Mouse (Mus musculus) midbrain, postnatal 0 days (tissue): Measurements from ENCODE around the gene Camkk2. TPM values are rescaled to one million over a fixed set of nuclear protein-coding genes. Genes with fewer than 3 reads are reported as not detected.

Experiments used
- ATAC-seq: fragments of 200-750 bp; cut with Nextera tagmentation; 2 replicates; pipeline ENCODE4 v1.8.0; 2017; ENCODE audit warnings: moderate number of reproducible peaks, mild to moderate bottlenecking, moderate TSS enrichment, moderate library complexity; ENCODE audit not compliant: low FRiP score
- DNase-seq: peaks from one replicate; pipeline ENCODE4 v3.0.0-alpha.2; 2015; ENCODE audit warnings: low spot score
- H3K27ac ChIP-seq: fragments of 300-500 bp; sonication (generic); 2 replicates; pipeline ENCODE4 v1.5.1; 2014; ENCODE audit warnings: low read depth, mild to moderate bottlenecking, low read length, mixed read lengths
- H3K27me3 ChIP-seq: fragments of 300-500 bp; sonication (generic); 2 replicates; pipeline ENCODE4 v1.6.1; 2014; ENCODE audit warnings: low read length, control low read depth, mixed read lengths; ENCODE audit not compliant: insufficient read depth
- H3K36me3 ChIP-seq: fragments of 300-500 bp; sonication (generic); 2 replicates; pipeline ENCODE4 v1.6.1; 2014; ENCODE audit warnings: low read length, control low read depth, mixed read lengths; ENCODE audit not compliant: insufficient read depth
- H3K4me1 ChIP-seq: fragments of 300-500 bp; sonication (generic); 2 replicates; pipeline ENCODE4 v1.6.1; 2014; ENCODE audit warnings: mild to moderate bottlenecking, control low read depth, antibody characterized with exemption, low read length, mixed read lengths; ENCODE audit not compliant: insufficient read depth
- H3K4me2 ChIP-seq: fragments of 300-500 bp; sonication (generic); 2 replicates; pipeline ENCODE4 v1.6.1; 2014; ENCODE audit warnings: low read depth, mild to moderate bottlenecking, low read length, mixed read lengths; ENCODE audit not compliant: poor library complexity, severe bottlenecking
- H3K4me3 ChIP-seq: fragments of 300-500 bp; sonication (generic); 2 replicates; pipeline ENCODE4 v1.5.1; 2014; ENCODE audit warnings: low read depth, mild to moderate bottlenecking, low read length, moderate library complexity
- H3K9ac ChIP-seq: fragments of 300-500 bp; sonication (generic); replicated peaks from 2 replicates; pipeline ENCODE4 v1.6.1; 2014; ENCODE audit warnings: mild to moderate bottlenecking, low read length, moderate library complexity, mixed read lengths; ENCODE audit not compliant: poor library complexity, severe bottlenecking
- H3K9me3 ChIP-seq: fragments of 300-500 bp; sonication (generic); 2 replicates; pipeline ENCODE4 v1.6.1; 2016; ENCODE audit warnings: low read length, control low read depth
- CTCF ChIP-seq: IDR thresholded peaks from 2 replicates; pipeline ENCODE4 v1.5.1; 2016; ENCODE audit warnings: antibody characterized with exemption, mild to moderate bottlenecking
- WGBS: fragments of 180-500 bp; shearing (Covaris S2); extraction: QIAGEN DNeasy Blood & Tissue Kit; methylation state at CpG from one replicate; pipeline ENCODE4 v1.1.7; 2014; 5-methylcytosine and 5-hydroxymethylcytosine counted together
- polyA plus RNA-seq: library from polyadenylated mRNA; unstranded; fragments of >200 nt; fragmentation: Nextera tagmentation; extraction: Ambion mirVana; gene quantifications from 2 replicates; pipeline ENCODE4 v1.2.1, GENCODE M21; 2015
- total RNA-seq: library from RNA; depleted of rRNA; stranded (reverse); fragments of >200 nt; gene quantifications from 2 replicates; pipeline ENCODE4 v1.2.3, GENCODE M21; 2014; rRNA removed

Gene Camkk2
- total RNA-seq: 70.5 and 70.9 TPM in 2 replicates
- polyA plus RNA-seq: 66.8 and 67.5 TPM in 2 replicates

GRCm38 (mm10) chr5:122779277-122779834 lies at the start of gene Camkk2:
Gene Camkk2, minus strand, starts transcription at chr5:122779409.
- Histone ChIP-seq H3K27ac (peak within 1 kb of the TSS; percentile 58), H3K4me1 (no peaks in the 10 kb centered on the region), H3K4me3 (peak within 1 kb of the TSS; percentile 87), H3K27me3 (no peaks in the 10 kb centered on the region), H3K9ac (peak within 1 kb of the TSS; percentile 88), H3K4me2 (peak within 1 kb of the TSS; percentile 87), H3K36me3 (no peaks in the 10 kb centered on the region), H3K9me3 (no peaks in the 10 kb centered on the region)
- TF ChIP-seq CTCF: no peak
- peak; percentile 91 for ATAC-seq
- DNase-seq: peak; percentile 94
- under 1% methylated on average over 57 of the region's 63 CpGs for WGBS

- no peak for ATAC-seq
- no peak for TF ChIP-seq CTCF
- H3K4me1 ChIP-seq: no peaks in the 10 kb centered on the region
- no peaks in the 10 kb centered on the region for H3K27me3 ChIP-seq
- H3K36me3 ChIP-seq: no peaks in the 10 kb centered on the region
- 82% methylated on average over 8 of the region's 8 CpGs for WGBS
- no peaks in the 10 kb centered on the region for H3K9me3 ChIP-seq
- H3K9ac ChIP-seq: no peak overlapping the region
- no peak overlapping the region for H3K27ac ChIP-seq
- no peak overlapping the region for H3K4me2 ChIP-seq
- no peak for DNase-seq
- no peak overlapping the region for H3K4me3 ChIP-seq
Observed at GRCm38 (mm10) chr5:122825099-122825498, 45.9 kb upstream of the Camkk2 start.

GRCm38 (mm10) chr5:122824450-122824849 lies 45.2 kb upstream of the Camkk2 start:
- no peak for TF ChIP-seq CTCF
- Histone ChIP-seq H3K27me3 (no peaks in the 10 kb centered on the region), H3K36me3 (no peaks in the 10 kb centered on the region), H3K4me1 (no peaks in the 10 kb centered on the region), H3K9me3 (no peaks in the 10 kb centered on the region), H3K4me2 (no peak overlapping the region), H3K4me3 (no peak overlapping the region), H3K27ac (no peak overlapping the region), H3K9ac (no peak overlapping the region)
- DNase-seq (no peak), ATAC-seq (no peak)
- 66% methylated on average over 6 of the region's 6 CpGs for WGBS

- no peak overlapping the region for H3K27ac ChIP-seq
- no peak overlapping the region for H3K9ac ChIP-seq
- no peak overlapping the region for H3K4me2 ChIP-seq
- H3K9me3 ChIP-seq: no peaks in the 10 kb centered on the region
- WGBS: 55% methylated on average over 1 of the region's 1 CpGs
- DNase-seq: no peak
- H3K4me1 ChIP-seq: no peaks in the 10 kb centered on the region
- ATAC-seq: no peak
- TF ChIP-seq CTCF: peak; percentile 15; the same call in 1 of the 2 replicates
- H3K27me3 ChIP-seq: no peaks in the 10 kb centered on the region
- H3K4me3 ChIP-seq: no peak overlapping the region
- H3K36me3 ChIP-seq: no peaks in the 10 kb centered on the region
Observed at GRCm38 (mm10) chr5:122823976-122824375, 44.8 kb upstream of the Camkk2 start.

- ATAC-seq (no peak), DNase-seq (no peak)
- H3K9ac ChIP-seq: no peak overlapping the region
- H3K4me2 ChIP-seq: no peak overlapping the region
- peaks cover 12% of the 10 kb centered on the region for H3K36me3 ChIP-seq
- no peak for TF ChIP-seq CTCF
- no peaks in the 10 kb centered on the region for H3K9me3 ChIP-seq
- no peaks in the 10 kb centered on the region for H3K4me1 ChIP-seq
- no peaks in the 10 kb centered on the region for H3K27me3 ChIP-seq
- no peak overlapping the region for H3K4me3 ChIP-seq
- H3K27ac ChIP-seq: no peak overlapping the region
- WGBS: 96% methylated on average over 4 of the region's 4 CpGs
Observed at GRCm38 (mm10) chr5:122822441-122822840, 43.2 kb upstream of the Camkk2 start.

GRCm38 (mm10) chr5:122821524-122821885 lies 42.3 kb upstream of the Camkk2 start:
- WGBS: under 1% methylated on average over 10 of the region's 10 CpGs
- Histone ChIP-seq H3K27ac (peak overlapping the region; percentile 96), H3K4me3 (peak overlapping the region; percentile 80), H3K36me3 (peaks cover 20% of the 10 kb centered on the region), H3K9ac (peak overlapping the region; percentile 86; the same call in 1 of the 2 replicates), H3K27me3 (no peaks in the 10 kb centered on the region), H3K4me2 (peak overlapping the region; percentile 43), H3K9me3 (no peaks in the 10 kb centered on the region), H3K4me1 (no peaks in the 10 kb centered on the region)
- no peak for TF ChIP-seq CTCF
- ATAC-seq (peak; percentile 45; the same call in 1 of the 2 replicates), DNase-seq (no peak)
